Mouse (Mus musculus) lung, adult 2 months (tissue): Measurements from ENCODE around the gene Trmt112.

Source experiments
- CTCF ChIP-seq: fragments of 200-500 bp; IDR thresholded peaks from 2 replicates; pipeline ENCODE4 v1.5.1; 2011; ENCODE audit warnings: mild to moderate bottlenecking, low read length, control low read depth; ENCODE audit not compliant: insufficient read depth
- POLR2A ChIP-seq: fragments of 200-500 bp; IDR thresholded peaks from 2 replicates; pipeline ENCODE4 v1.6.1; 2011; ENCODE audit warnings: low read depth, mild to moderate bottlenecking, control low read depth, low read length, borderline replicate concordance; ENCODE audit errors: extremely low read depth

DNA sequence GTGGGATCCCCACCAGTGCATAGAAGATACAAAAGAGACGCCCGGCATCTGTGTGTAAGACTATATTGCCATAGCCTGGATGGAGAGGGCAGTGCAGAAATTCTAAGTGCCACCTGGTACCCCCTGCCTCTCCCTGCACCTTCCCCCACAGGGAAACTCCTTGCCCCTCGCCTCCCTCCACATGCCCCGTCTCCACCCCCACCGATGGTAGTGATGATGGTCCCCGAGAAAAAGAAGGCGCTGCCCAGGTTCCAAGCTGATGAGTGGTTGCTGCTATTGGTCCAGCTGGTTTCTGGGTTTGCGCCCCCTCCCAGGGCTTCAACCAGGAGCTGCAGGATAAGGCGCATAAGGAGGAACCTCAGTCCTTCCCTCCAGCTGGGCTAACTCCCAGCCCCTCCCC is 18.6 kb downstream of the Trmt112 start:
- TF ChIP-seq POLR2A = no peak
- no peak for TF ChIP-seq CTCF
